Mouse (Mus musculus): ENCODE data around the gene Ndufs8. TPM values are rescaled to one million over a fixed set of nuclear protein-coding genes. Genes with fewer than 3 reads are reported as not detected.

Ndufs8 gene
- total RNA-seq, 2 experiments from 2014 or later, result 260 to 277 TPM

DNA sequence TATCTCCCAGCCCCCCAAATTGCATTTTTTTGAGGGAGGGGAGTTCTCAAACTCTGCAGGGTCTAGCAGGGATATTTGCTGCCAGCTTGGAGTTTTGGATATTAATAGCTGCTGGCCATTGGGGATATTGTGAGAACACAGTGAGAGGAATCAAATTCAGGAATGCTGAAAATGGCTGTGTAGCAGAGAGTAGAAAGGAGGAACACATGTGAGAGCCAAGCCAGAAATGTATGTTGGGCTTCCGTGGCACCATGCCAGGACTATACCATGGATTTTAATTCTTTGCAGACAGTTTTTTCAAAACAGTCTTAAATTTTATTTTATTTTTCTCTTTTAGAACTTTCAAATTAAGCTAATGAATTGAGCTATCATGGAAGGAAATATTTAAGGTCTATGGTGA lies 44.3 kb downstream of the Ndufs8 start:
- DNase-seq, result no peak

DNA sequence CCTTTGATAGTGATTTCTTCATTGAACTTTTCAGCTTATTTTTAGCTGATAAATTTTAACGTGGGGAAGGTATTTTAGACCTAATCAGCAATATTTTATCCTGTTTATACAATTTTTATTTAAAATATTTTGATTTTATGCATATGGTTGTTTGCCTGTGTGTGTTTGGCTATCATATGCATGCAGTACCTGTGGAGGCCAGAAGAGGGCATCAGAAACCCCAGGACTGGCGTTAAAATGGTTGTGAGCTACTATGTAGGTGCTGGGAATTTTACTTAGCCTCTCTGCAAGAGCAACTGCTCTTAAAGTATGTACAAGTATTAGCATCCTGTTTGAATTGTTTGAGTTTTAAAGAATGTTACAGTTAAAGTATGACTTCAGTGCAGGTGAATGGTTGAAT lies 47.6 kb downstream of the Ndufs8 start:
- no peak for DNase-seq

- DNase-seq, result no peak
These were observed 49.9 kb downstream of the Ndufs8 start for GRCm38 (mm10) chr19:3862713-3863112.

Other genes starting within 250 kb of the Ndufs8 start
- 10 to 100 TPM; 24.6 to 28.2 TPM for gene Lrp5, start 226.2 kb downstream of the Ndufs8 start, total RNA-seq (2021)
- gene 1810055G02Rik, start 204.5 kb downstream of the Ndufs8 start, total RNA-seq (2021), result 10 to 100 TPM; 10.8 to 12.6 TPM
- 10 to 100 TPM; 19.1 to 20.2 TPM for gene Kmt5b, start 145.4 kb downstream of the Ndufs8 start, total RNA-seq (2021)
- 1 to 10 TPM; 1.8 to 2.3 TPM for gene Chka, start 61.0 kb downstream of the Ndufs8 start, total RNA-seq (2021)
- gene Tcirg1, start 5.6 kb downstream of the Ndufs8 start, total RNA-seq (2021), result 1 to 10 TPM; 5.2 to 7.0 TPM
- 1 to 10 TPM; 1.4 to 1.7 TPM for gene Aldh3b1, start 17.0 kb upstream of the Ndufs8 start, total RNA-seq (2021)
- 10 to 100 TPM in 1 of 2 experiments, 1 to 10 TPM in 1; 8.4 to 10.2 TPM for gene Unc93b1, start 22.4 kb upstream of the Ndufs8 start, total RNA-seq (2021)
- gene Aldh3b3, start 45.9 kb upstream of the Ndufs8 start, total RNA-seq (2021), result not detected
- gene Aldh3b2, start 59.6 kb upstream of the Ndufs8 start, total RNA-seq (2021), result 1 to 10 TPM in 1 of 2 experiments, not detected in 1; 1.0 TPM
- gene Acy3, start 73.8 kb upstream of the Ndufs8 start, total RNA-seq (2021), result 1 to 10 TPM; 1.7 to 2.7 TPM
- gene Tbx10, start 80.0 kb upstream of the Ndufs8 start, total RNA-seq (2021), result not detected
- 10 to 100 TPM; 21.5 to 23.1 TPM for gene Nudt8, start 87.8 kb upstream of the Ndufs8 start, total RNA-seq (2021)
- under 1 TPM; 0.31 to 0.35 TPM for gene Gm49405, start 87.9 kb upstream of the Ndufs8 start, total RNA-seq (2021)
- gene Doc2g, start 90.5 kb upstream of the Ndufs8 start, total RNA-seq (2021), result under 1 TPM; 0.69 to 0.75 TPM
- gene Ndufv1, start 100.0 kb upstream of the Ndufs8 start, total RNA-seq (2021), result 100 to 1,000 TPM; 412 to 474 TPM
- gene Gstp1, start 125.2 kb upstream of the Ndufs8 start, total RNA-seq (2021), result 100 to 1,000 TPM; 344 to 356 TPM
- 100 to 1,000 TPM; 118 to 133 TPM for gene Gstp2, start 133.2 kb upstream of the Ndufs8 start, total RNA-seq (2021)
- gene Gstp3, start 146.8 kb upstream of the Ndufs8 start, total RNA-seq (2021), result not detected
- gene Cabp2, start 168.8 kb upstream of the Ndufs8 start, total RNA-seq (2021), result not detected
- gene Cdk2ap2, start 184.4 kb upstream of the Ndufs8 start, total RNA-seq (2021), result 10 to 100 TPM; 17.8 to 23.4 TPM
- gene Pitpnm1, start 187.2 kb upstream of the Ndufs8 start, total RNA-seq (2021), result 1 to 10 TPM; 2.8 to 5.7 TPM
- gene Aip, start 213.1 kb upstream of the Ndufs8 start, total RNA-seq (2021), result 10 to 100 TPM; 58.2 to 68.5 TPM
- gene Gpr152, start 227.0 kb upstream of the Ndufs8 start, total RNA-seq (2021), result not detected
- gene Cabp4, start 231.3 kb upstream of the Ndufs8 start, total RNA-seq (2021), result not detected
- gene Coro1b, start 235.8 kb upstream of the Ndufs8 start, total RNA-seq (2021), result 10 to 100 TPM; 15.9 to 24.1 TPM
- gene Ptprcap, start 240.8 kb upstream of the Ndufs8 start, total RNA-seq (2021), result under 1 TPM in 1 of 2 experiments, not detected in 1; 0.35 TPM